Mouse (Mus musculus) liver, embryonic 16.5 days (tissue): ENCODE results near the gene Mbnl1. TPM values are rescaled to one million over a fixed set of nuclear protein-coding genes. Genes with fewer than 3 reads are reported as not detected.

Source experiments
- ATAC-seq: fragments of 200-750 bp; cut with Nextera tagmentation; 2 replicates; pipeline ENCODE4 v1.8.0; 2017; ENCODE audit warnings: low read depth, mild to moderate bottlenecking, moderate number of reproducible peaks, moderate library complexity
- H3K27ac ChIP-seq: fragments of 300-500 bp; sonication (generic); 2 replicates; pipeline ENCODE4 v1.5.1; 2014; ENCODE audit warnings: mild to moderate bottlenecking, low read length
- H3K27me3 ChIP-seq: fragments of 300-500 bp; sonication (generic); 2 replicates; pipeline ENCODE4 v1.6.1; 2014; ENCODE audit warnings: low read depth, low read length, mixed read lengths; ENCODE audit not compliant: control insufficient read depth, insufficient read depth
- H3K36me3 ChIP-seq: fragments of 300-500 bp; sonication (generic); 2 replicates; pipeline ENCODE4 v1.6.1; 2014; ENCODE audit warnings: mild to moderate bottlenecking; ENCODE audit not compliant: control insufficient read depth, insufficient read depth
- H3K4me1 ChIP-seq: fragments of 300-500 bp; sonication (generic); 2 replicates; pipeline ENCODE4 v1.6.1; 2014; ENCODE audit warnings: low read depth, low read length, mixed read lengths; ENCODE audit not compliant: control insufficient read depth
- H3K4me2 ChIP-seq: fragments of 300-500 bp; sonication (generic); 2 replicates; pipeline ENCODE4 v1.6.1; 2014; ENCODE audit warnings: low read depth, low read length, mixed read lengths
- H3K4me3 ChIP-seq: fragments of 300-500 bp; sonication (generic); 2 replicates; pipeline ENCODE4 v1.5.1; 2014; ENCODE audit warnings: low read depth, mild to moderate bottlenecking, low read length
- H3K9ac ChIP-seq: fragments of 300-500 bp; sonication (generic); 2 replicates; pipeline ENCODE4 v1.6.1; 2014; ENCODE audit warnings: low read depth, low read length
- H3K9me3 ChIP-seq: fragments of 300-500 bp; sonication (generic); replicated peaks from 2 replicates; pipeline ENCODE4 v1.6.1; 2016; ENCODE audit warnings: low read length; ENCODE audit not compliant: control insufficient read depth
- WGBS: fragments of 180-500 bp; shearing (Covaris S2); extraction: QIAGEN DNeasy Blood & Tissue Kit; methylation state at CpG from one replicate; pipeline ENCODE4 v1.1.7; 2014; ENCODE audit not compliant: insufficient replicate concordance; 5-methylcytosine and 5-hydroxymethylcytosine counted together
- polyA plus RNA-seq: library from polyadenylated mRNA; unstranded; fragments of >200 nt; fragmentation: Nextera tagmentation; extraction: Ambion mirVana; gene quantifications from 2 replicates; pipeline ENCODE4 v1.2.1, GENCODE M21; 2015

Gene Mbnl1
- polyA plus RNA-seq, 1 experiment from 2014 or later = 88.7 TPM

DNA sequence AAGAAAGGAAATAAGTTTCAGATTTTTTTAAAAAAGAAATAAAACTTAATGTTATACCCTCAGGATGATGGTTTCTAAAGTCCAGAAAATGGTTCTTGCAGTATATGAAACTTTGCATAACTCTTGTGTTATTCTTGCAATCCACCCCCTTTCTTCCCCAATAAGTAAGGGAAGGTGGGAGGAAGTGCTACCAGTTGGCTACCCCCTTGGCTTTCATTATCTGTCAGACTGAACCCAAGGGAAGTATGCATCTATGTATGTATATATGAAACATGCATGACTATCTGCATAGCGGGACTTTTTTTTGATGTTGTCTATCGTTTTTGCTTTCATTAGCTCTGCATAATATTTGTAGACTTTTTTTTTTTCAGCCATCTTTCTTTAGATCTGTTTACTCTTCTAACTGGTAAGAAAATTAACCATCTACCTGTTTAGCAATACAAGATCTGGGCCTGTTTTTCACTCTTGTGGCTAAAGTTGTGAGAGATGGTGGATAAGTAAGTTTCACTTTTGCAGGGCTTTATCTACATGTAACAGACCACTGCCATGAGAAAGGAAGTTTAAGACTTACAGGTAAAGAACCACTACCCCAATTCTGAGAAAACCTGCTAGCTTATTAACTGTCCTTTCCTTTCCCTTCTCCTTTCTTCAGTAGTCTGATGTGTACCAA, 484 bp upstream of the Mbnl1 start:
- peak overlapping the region; percentile 69 for H3K4me2 ChIP-seq

DNA sequence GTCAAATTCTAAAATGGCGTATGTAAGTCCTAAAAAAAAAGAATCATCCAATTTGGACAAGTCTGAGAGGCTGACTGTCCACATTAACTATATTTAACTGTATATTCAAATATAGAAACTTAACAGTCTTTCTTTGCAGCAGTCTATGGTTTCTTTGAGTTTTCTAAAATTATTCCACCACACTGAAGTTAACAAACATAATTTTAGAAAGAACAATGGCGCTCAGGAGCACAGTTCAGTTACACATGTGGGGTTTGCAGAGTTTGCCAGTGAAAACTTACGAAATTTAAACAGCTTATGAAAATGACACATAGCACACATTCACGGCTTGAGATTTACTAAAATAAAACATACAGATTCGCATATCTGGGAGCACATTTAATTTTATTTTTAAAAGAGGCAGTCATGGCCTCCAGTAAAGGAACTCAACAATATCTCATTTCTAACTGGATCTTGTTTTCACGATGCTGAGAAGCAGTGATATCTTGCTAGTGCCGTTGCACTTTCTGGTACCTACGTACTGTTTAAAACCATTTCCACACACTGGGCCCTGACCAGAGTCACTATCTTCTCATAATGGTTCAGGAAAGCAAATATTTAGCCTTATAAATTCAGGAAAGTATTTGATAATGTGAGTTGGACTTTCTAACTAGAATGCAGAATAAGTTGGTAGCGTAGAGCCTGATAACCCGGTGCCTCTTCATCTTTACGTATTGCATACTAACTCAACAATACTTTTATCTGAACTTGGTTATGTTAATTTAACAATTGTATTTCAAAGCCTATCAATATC, 1.4 kb downstream of the Mbnl1 start:
- Histone ChIP-seq H3K36me3 (no peaks in the 10 kb centered on the region), H3K27ac (peak overlapping the region; percentile 74; the same call in 1 of the 2 replicates), H3K4me2 (peak overlapping the region; percentile 68), H3K27me3 (no peaks in the 10 kb centered on the region), H3K9ac (peak overlapping the region; percentile 63), H3K4me3 (peak overlapping the region; percentile 58), H3K9me3 (no peaks in the 10 kb centered on the region), H3K4me1 (peaks cover 7% of the 10 kb centered on the region)
- 18% methylated on average over 11 of the region's 11 CpGs for WGBS
- peak; percentile 33; the same call in 1 of the 2 replicates for ATAC-seq

More for the DNA sequence above, 484 bp upstream of the Mbnl1 start:
- Histone ChIP-seq H3K36me3 (no peaks in the 10 kb centered on the region), H3K9ac (peak overlapping the region; percentile 38), H3K4me1 (peaks cover 4% of the 10 kb centered on the region), H3K4me3 (peak overlapping the region; percentile 52), H3K27me3 (no peaks in the 10 kb centered on the region), H3K9me3 (no peaks in the 10 kb centered on the region), H3K27ac (peak overlapping the region; percentile 81)
- WGBS = 24% methylated on average over 2 of the region's 2 CpGs
- peak; percentile 69 for ATAC-seq

DNA sequence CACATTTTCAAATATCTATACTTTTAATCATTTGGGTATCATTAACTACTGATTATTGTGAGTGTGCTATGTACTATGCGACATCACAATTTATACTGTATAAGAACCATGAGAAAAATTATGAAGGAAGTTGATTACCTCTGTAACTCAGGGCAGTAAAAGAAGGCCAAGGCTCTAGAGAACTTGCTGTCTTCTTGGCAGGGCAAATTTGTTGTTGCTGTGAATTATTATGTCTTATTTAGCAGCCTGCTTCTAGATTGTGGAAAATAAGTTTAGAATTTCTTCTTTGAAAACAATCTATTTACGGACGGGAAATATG, 2.0 kb downstream of the Mbnl1 start:
- H3K27me3 ChIP-seq = no peaks in the 10 kb centered on the region
- peaks cover 7% of the 10 kb centered on the region for H3K4me1 ChIP-seq
- peak overlapping the region; percentile 50 for H3K4me3 ChIP-seq
- H3K4me2 ChIP-seq = peak overlapping the region; percentile 68
- H3K9me3 ChIP-seq = no peaks in the 10 kb centered on the region
- peak overlapping the region; percentile 77 for H3K27ac ChIP-seq
- ATAC-seq = no peak
- WGBS = 49% methylated on average over 3 of the region's 3 CpGs
- H3K9ac ChIP-seq = peak overlapping the region; percentile 51
- H3K36me3 ChIP-seq = no peaks in the 10 kb centered on the region

DNA sequence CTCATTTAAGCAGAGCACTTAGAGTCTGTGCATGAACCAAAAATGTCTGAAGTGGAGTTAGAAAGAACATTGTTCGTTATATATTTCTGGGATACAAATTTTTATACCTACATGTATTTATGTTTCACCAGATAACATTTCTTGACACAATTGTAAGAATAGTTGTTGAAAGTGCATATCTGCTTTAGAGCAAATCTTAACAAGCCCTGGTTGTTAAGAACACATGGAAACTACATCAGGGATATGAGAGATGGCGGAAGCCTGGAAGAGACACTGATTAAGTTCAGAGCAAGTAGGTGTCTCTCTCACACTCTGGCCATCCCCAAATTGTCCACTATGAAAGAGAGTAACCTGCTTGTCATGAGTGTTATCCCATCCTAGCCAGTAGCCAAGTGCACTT, 2.4 kb downstream of the Mbnl1 start:
- 62% methylated on average over 2 of the region's 2 CpGs for WGBS
- H3K4me2 ChIP-seq = peak overlapping the region; percentile 68

DNA sequence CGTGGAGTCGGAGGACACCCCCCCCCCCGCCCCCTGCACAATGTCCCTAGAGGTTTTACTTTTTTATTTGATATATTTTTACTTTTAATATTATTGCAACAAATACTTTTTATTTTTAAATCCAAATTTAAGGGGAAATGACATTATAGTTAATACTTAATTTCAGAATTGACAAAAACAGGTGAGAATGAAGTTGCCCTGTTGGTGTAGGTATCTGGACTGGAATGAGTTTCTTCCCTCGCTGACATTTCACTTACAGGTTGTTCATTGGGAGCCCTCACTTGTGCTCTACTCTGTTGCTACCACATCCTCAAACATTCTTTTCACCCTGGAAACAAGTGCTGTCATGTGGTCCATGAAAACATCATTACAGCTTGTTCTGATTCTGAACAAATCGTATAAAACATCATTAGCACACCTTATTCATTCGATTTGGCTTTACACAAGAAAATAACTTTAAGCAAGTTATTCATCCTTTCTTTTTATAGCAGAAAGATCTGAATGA, 4.2 kb downstream of the Mbnl1 start:
- H3K4me3 ChIP-seq = no peak overlapping the region
- peaks cover 7% of the 10 kb centered on the region for H3K4me1 ChIP-seq
- H3K36me3 ChIP-seq = no peaks in the 10 kb centered on the region
- no peaks in the 10 kb centered on the region for H3K9me3 ChIP-seq
- H3K9ac ChIP-seq = no peak overlapping the region
- no peak overlapping the region for H3K4me2 ChIP-seq
- H3K27ac ChIP-seq = no peak overlapping the region
- ATAC-seq = no peak
- 76% methylated on average over 6 of the region's 6 CpGs for whole genome bisulfite sequencing
- H3K27me3 ChIP-seq = no peaks in the 10 kb centered on the region

More for the DNA sequence above, 2.4 kb downstream of the Mbnl1 start:
- H3K27me3 ChIP-seq = no peaks in the 10 kb centered on the region
- peak overlapping the region; percentile 77 for H3K27ac ChIP-seq
- no peaks in the 10 kb centered on the region for H3K36me3 ChIP-seq
- peaks cover 7% of the 10 kb centered on the region for H3K4me1 ChIP-seq
- ATAC-seq = no peak
- no peaks in the 10 kb centered on the region for H3K9me3 ChIP-seq
- H3K9ac ChIP-seq = peak overlapping the region; percentile 51; the same call in 1 of the 2 replicates
- H3K4me3 ChIP-seq = peak overlapping the region; percentile 50

DNA sequence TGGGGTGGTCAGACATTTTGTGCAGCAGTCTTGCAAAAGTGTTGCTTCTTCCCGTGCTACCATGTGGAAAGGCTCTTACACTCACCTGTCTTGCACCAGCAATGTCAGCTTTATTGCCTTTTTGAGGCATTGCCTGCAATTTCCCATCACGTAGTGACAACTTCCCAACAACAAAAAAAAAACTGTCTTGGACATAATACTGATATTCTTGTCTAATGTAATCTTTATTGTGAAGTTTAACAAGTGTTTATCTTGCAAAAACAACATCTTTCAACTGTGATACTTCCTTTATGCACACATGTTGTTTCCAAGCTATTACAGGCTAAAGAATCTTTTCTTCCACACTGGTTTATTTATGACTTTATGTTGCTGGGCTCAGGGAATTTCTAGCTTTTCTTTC, 5.8 kb downstream of the Mbnl1 start:
- no peak overlapping the region for H3K9ac ChIP-seq
- no peak for ATAC-seq
- 42% methylated on average over 2 of the region's 2 CpGs for WGBS

DNA sequence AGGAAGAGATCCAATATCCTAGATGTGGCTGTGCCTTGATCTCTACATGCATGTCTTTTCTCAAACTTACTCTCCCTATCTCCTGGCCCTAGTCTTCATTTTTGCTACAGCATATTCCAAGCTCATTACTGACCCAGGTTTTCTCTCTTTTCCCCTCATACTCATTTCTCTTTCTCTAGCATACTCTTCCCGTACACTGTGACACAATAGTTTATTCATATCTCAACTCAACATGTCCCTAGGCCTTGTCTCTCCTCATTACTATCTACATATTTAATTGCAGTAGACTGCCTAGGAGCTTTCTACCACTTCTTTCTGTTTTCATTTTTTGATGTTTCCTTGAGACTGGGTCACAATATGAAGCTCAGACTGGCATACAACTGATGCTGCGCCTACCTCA, 8.1 kb downstream of the Mbnl1 start:
- ATAC-seq = no peak
- WGBS = 65% methylated on average over 2 of the region's 2 CpGs
- H3K9me3 ChIP-seq = no peaks in the 10 kb centered on the region
- H3K4me3 ChIP-seq = no peak overlapping the region
- H3K4me2 ChIP-seq = no peak overlapping the region
- H3K9ac ChIP-seq = no peak overlapping the region
- H3K4me1 ChIP-seq = peaks cover 9% of the 10 kb centered on the region
- H3K36me3 ChIP-seq = no peaks in the 10 kb centered on the region
- no peak overlapping the region for H3K27ac ChIP-seq
- H3K27me3 ChIP-seq = no peaks in the 10 kb centered on the region

More for the DNA sequence above, 5.8 kb downstream of the Mbnl1 start:
- Histone ChIP-seq H3K9me3 (no peaks in the 10 kb centered on the region), H3K36me3 (no peaks in the 10 kb centered on the region), H3K4me2 (no peak overlapping the region), H3K27me3 (no peaks in the 10 kb centered on the region), H3K4me1 (peaks cover 6% of the 10 kb centered on the region; the same call in 1 of the 2 replicates), H3K4me3 (no peak overlapping the region), H3K27ac (no peak overlapping the region)

DNA sequence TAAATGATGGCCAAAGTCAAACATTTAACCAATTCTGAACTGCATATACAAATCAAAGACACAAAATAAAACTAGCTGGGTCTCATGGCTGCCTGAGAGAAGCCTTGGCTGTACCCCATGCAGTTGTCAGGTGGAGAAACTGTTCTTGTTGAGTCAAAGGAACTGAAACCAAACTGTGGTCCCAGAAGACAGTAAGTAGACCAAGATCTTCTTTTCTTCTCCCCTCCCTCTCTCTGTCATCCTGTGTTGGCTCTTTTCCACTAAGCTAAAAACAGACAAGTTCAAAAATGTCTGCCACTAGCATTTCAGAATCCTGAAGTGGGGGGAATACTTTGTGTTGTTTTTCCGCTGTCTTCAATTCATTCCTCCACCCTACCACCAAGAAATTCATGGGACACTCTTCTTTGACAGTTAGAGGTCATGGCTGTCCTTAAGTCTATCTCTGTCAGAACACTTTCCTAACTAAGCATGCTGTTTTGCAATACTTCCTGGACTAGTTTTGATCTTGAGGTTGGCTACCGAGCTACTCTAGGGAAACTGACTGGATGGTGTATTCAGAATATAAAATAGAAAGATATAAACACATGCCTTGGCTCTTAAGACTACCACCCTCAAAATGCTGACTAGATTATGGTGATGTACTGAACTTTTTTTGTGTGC, 9.2 kb downstream of the Mbnl1 start:
- H3K27me3 ChIP-seq = no peaks in the 10 kb centered on the region
- no peaks in the 10 kb centered on the region for H3K36me3 ChIP-seq
- 74% methylated on average over 2 of the region's 2 CpGs for WGBS
- peak overlapping the region; percentile 6; the same call in 1 of the 2 replicates for H3K27ac ChIP-seq
- no peak overlapping the region for H3K4me3 ChIP-seq
- no peak for ATAC-seq
- H3K4me2 ChIP-seq = no peak overlapping the region
- peaks cover 9% of the 10 kb centered on the region for H3K4me1 ChIP-seq
- H3K9me3 ChIP-seq = no peaks in the 10 kb centered on the region
- H3K9ac ChIP-seq = no peak overlapping the region
